8 mouse cellular contexts compared by ENCODE assay signal in genomic region chr2:155051622-155052351, GRCm38 (mm10). TPM values are rescaled to one million over a fixed set of nuclear protein-coding genes. Genes with fewer than 3 reads are reported as not detected.
DNase-seq lines count a peak whose midpoint lies in the region; ATAC-seq and TF ChIP-seq lines count a peak whose summit lies in the region.

No protein-coding gene starts in this region.

- no peaks in the 10 kb centered on the region for H3K36me3 ChIP-seq in testis, adult 2 months (ENCODE audit: control insufficient read depth, insufficient read depth, low read length)
- H3K36me3 ChIP-seq in forebrain, embryonic 15.5 days, result no peaks in the 10 kb centered on the region
- no peaks in the 10 kb centered on the region for H3K36me3 ChIP-seq in liver, embryonic 14.5 days (replicated peaks; ENCODE audit: control insufficient read depth, insufficient read depth, low read depth)

- ATAC-seq in forebrain, embryonic 15.5 days (replicated peaks), result no peak
- ATAC-seq in liver, embryonic 14.5 days (ENCODE audit: insufficient read depth), result no peak
- ATAC-seq in inflammation-experienced regulatory T-cells, adult 6 months, result no peak
- ATAC-seq in CD4-positive, CD25-positive, alpha-beta regulatory T cell, adult 4 months, result no peak

- peaks cover 15% of the 10 kb centered on the region for H3K4me1 ChIP-seq in testis, adult 2 months (ENCODE audit: control insufficient read depth, insufficient read depth, low read length)
- H3K4me1 ChIP-seq in forebrain, embryonic 15.5 days, result peaks cover 13% of the 10 kb centered on the region
- H3K4me1 ChIP-seq in liver, embryonic 14.5 days (replicated peaks; ENCODE audit: control insufficient read depth in 2 of 2, insufficient read depth in 2 of 2, low read length in 1 of 2), result peaks cover 7 to 27% of the 10 kb centered on the region in 2 experiments

- H3K4me2 ChIP-seq in forebrain, embryonic 15.5 days (replicated peaks), result peak overlapping the region; percentile 73
- H3K4me2 ChIP-seq in liver, embryonic 14.5 days (ENCODE audit: low read depth), result peak overlapping the region; percentile 97

- DNase-seq in testis, postnatal 14 days (ENCODE audit: low spot score), result no peak
- DNase-seq in liver, embryonic 14.5 days (ENCODE audit: low read depth in 3 of 3, low spot score in 3 of 3), result peak in 1 of 3 experiments; percentile 9
- DNase-seq in yolk sac, embryonic 10.5 days (ENCODE audit: low spot score), result peak; percentile 42
- no peak for DNase-seq in gastrocnemius, postnatal 25 days

- no peak for TF ChIP-seq POLR2A in testis, adult 2 months (IDR thresholded peaks at IDR 0.05; ENCODE audit: control insufficient read depth, low read depth, low read length)

- H3K27me3 ChIP-seq in testis, adult 2 months (ENCODE audit: control insufficient read depth, insufficient read depth, low read length), result no peaks in the 10 kb centered on the region
- H3K27me3 ChIP-seq in forebrain, embryonic 15.5 days, result no peaks in the 10 kb centered on the region
- H3K27me3 ChIP-seq in liver, embryonic 14.5 days (ENCODE audit: control insufficient read depth, insufficient read depth, low read length), result no peaks in the 10 kb centered on the region

- 28% methylated on average over 9 of the region's 9 CpGs for WGBS in forebrain, embryonic 15.5 days
- WGBS in liver, embryonic 14.5 days (ENCODE audit: insufficient replicate concordance), result 21% methylated on average over 9 of the region's 9 CpGs

- no peaks in the 10 kb centered on the region for H3K9me3 ChIP-seq in forebrain, embryonic 15.5 days
- no peaks in the 10 kb centered on the region for H3K9me3 ChIP-seq in liver, embryonic 14.5 days (ENCODE audit: control insufficient read depth, low read length)

- peak overlapping the region; percentile 85 for H3K27ac ChIP-seq in testis, adult 2 months (ENCODE audit: control insufficient read depth, insufficient read depth, low read depth, low read length)
- H3K27ac ChIP-seq in forebrain, embryonic 15.5 days (replicated peaks), result peak overlapping the region; percentile 82
- no peak overlapping the region for H3K27ac ChIP-seq in liver, embryonic 14.5 days

- TF ChIP-seq EP300 in liver, embryonic 14.5 days (IDR thresholded peaks at IDR 0.05; ENCODE audit: low read depth), result no peak

- no peak for TF ChIP-seq CTCF in testis, adult 2 months (IDR thresholded peaks at IDR 0.05; ENCODE audit: control insufficient read depth, insufficient read depth, insufficient replicate concordance, low read depth, low read length)
- no peak for TF ChIP-seq CTCF in liver, embryonic 14.5 days (IDR thresholded peaks at IDR 0.05; ENCODE audit: low read depth)

- H3K9ac ChIP-seq in forebrain, embryonic 15.5 days (replicated peaks), result peak overlapping the region; percentile 61
- H3K9ac ChIP-seq in liver, embryonic 14.5 days (replicated peaks), result peak overlapping the region; percentile 76; the same call in 1 of the 2 replicates

- no peak overlapping the region for H3K4me3 ChIP-seq in testis, adult 2 months (ENCODE audit: control insufficient read depth, low read depth, low read length)
- peak overlapping the region; percentile 52 for H3K4me3 ChIP-seq in forebrain, embryonic 15.5 days
- H3K4me3 ChIP-seq in liver, embryonic 14.5 days (ENCODE audit: insufficient read depth in 1 of 2, low read depth in 2 of 2, low read length in 2 of 2), result peak overlapping the region; percentile 5 to 63; a peak in 3 of 4 replicates

RNA-seq across cellular contexts. Expression of gene Ahcy, which starts 22.5 kb away (rescaled TPM):
- polyA plus RNA-seq in testis, adult 2 months (2012; rRNA removed), result 28.3 and 30.3 TPM in 2 replicates
- polyA plus RNA-seq in forebrain, embryonic 15.5 days (2015; fragmentation: Nextera tagmentation; extraction: Ambion mirVana), result 44.8 and 48.0 TPM in 2 replicates
- polyA plus RNA-seq in liver, embryonic 14.5 days (2012; rRNA removed), result 88.4 and 89.4 TPM in 2 replicates
- polyA plus RNA-seq in liver, embryonic 14.5 days (2014; fragmentation: Nextera tagmentation; extraction: Ambion mirVana), result 61.3 and 65.7 TPM in 2 replicates
- polyA plus RNA-seq in inflammation-experienced regulatory T-cells, adult 6 months (2017; shearing (Covaris generic)), result 10 to 100 TPM; 26.3 to 55.1 (median 40.2) TPM
- 10 to 100 TPM; 23.7 to 49.5 TPM for polyA plus RNA-seq in CD4-positive, CD25-positive, alpha-beta regulatory T cell, adult 4 months (2017; shearing (Covaris generic))
- 10 to 100 TPM; 15.3 to 16.0 TPM for total RNA-seq in gastrocnemius, postnatal 25 days (2021)

RNA-seq across cellular contexts. Expression of gene Gm14226, which starts 33.7 kb away (rescaled TPM):
- 42.6 and 58.7 TPM in 2 replicates for polyA plus RNA-seq in testis, adult 2 months (2012; rRNA removed)
- 0.13 and 0.18 TPM in 2 replicates for polyA plus RNA-seq in forebrain, embryonic 15.5 days (2015; fragmentation: Nextera tagmentation; extraction: Ambion mirVana)
- polyA plus RNA-seq in liver, embryonic 14.5 days (2012; rRNA removed), result 0.14 and 0.16 TPM in 2 replicates
- polyA plus RNA-seq in liver, embryonic 14.5 days (2014; fragmentation: Nextera tagmentation; extraction: Ambion mirVana), result 0.36 and 0.49 TPM in 2 replicates
- under 1 TPM in 1 of 3 experiments, not detected in 2; 0.17 TPM for polyA plus RNA-seq in inflammation-experienced regulatory T-cells, adult 6 months (2017; shearing (Covaris generic))
- polyA plus RNA-seq in CD4-positive, CD25-positive, alpha-beta regulatory T cell, adult 4 months (2017; shearing (Covaris generic)), result not detected
- total RNA-seq in gastrocnemius, postnatal 25 days (2021), result not detected

Comparison
In these comparisons a context has a peak if more than half of its experiments do, and no peak if none do; other contexts are left out.
1. RNA of gene Gm14226, which starts 33.7 kb away (polyA plus RNA-seq): 42.6 to 58.7 TPM in testis, adult 2 months; 0.14 to 0.49 TPM in liver, embryonic 14.5 days, 0.13 to 0.18 TPM in forebrain, embryonic 15.5 days, 0.17 TPM in inflammation-experienced regulatory T-cells, adult 6 months and not detected in CD4-positive, CD25-positive, alpha-beta regulatory T cell, adult 4 months; every median in the first group is over 10 times any median in the second.